Mouse (Mus musculus): ENCODE results near the gene Ick.

DNA sequence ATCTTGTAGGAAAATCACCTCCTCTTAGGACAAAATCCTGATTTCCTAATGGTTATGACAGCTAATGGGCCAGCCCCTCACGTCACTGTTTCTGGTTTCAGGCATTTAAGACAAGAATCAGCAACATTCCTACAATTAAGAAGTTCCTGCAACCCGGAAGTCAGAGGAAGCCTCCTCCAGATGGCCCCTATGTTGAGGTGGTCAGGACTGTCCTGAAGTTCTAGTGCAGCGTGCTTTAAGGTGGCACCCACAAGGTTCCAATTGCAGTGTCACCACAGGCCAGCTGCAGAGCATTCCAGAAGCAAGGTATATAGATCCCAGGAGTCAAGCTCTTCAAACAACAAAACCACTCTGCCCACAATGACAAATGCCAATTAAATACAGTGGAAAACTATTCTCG is 100.0 kb downstream of the Ick start:
- no peak for TF ChIP-seq POLR2A (IDR thresholded peaks at IDR 0.05; ENCODE audit: insufficient read depth, low read depth, low read length)
- no peak for TF ChIP-seq CTCF (IDR thresholded peaks at IDR 0.05)
